Mouse (Mus musculus) spleen, postnatal 10 days (tissue): ENCODE results near the gene Smad5.

Source experiments
- DNase-seq, 2 experiments: peaks; one replicate each; pipeline ENCODE4 v3.0.0; 2021 to 2022; ENCODE audit warnings: low spot score in 2 of 2

Smad5 gene

GRCm38 (mm10) chr13:56701924-56702323 is 886 bp upstream of the Smad5 start:
- DNase-seq: no peak

GRCm38 (mm10) chr13:56703222-56703870 is 536 bp downstream of the Smad5 start:
- DNase-seq: peak; percentile 61 to 65

DNA sequence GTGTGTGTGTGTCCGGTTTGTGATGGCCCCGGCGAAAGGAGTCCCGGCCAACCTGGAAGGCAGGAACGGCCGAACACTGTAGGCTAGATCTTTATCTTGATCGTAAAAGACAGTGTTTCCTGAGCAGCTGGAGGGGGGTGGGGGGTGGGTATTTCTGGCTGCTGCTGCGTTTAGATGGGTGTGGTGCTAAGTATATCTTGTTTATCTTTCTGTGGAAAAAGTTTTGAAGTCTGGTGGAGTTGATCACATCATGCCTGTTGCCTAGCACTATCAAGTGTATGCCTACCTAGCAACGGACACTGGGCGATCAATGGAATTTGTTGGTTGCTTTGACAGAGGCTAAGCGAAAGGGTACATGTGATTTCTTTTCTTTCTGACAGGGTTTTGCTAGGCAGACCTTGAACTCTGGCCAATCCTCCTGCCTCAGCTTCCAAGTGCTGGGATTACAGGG is 1.1 kb downstream of the Smad5 start:
- peak in 1 of 2 experiments; percentile 9 for DNase-seq

- no peak for DNase-seq
Measured at GRCm38 (mm10) chr13:56704596-56704995, 1.8 kb downstream of the Smad5 start.

GRCm38 (mm10) chr13:56707111-56707510 is 4.3 kb downstream of the Smad5 start:
- no peak for DNase-seq

- no peak for DNase-seq
Measured at GRCm38 (mm10) chr13:56707606-56708005, 4.8 kb downstream of the Smad5 start.

GRCm38 (mm10) chr13:56710620-56711019 is 7.8 kb downstream of the Smad5 start:
- no peak for DNase-seq

DNA sequence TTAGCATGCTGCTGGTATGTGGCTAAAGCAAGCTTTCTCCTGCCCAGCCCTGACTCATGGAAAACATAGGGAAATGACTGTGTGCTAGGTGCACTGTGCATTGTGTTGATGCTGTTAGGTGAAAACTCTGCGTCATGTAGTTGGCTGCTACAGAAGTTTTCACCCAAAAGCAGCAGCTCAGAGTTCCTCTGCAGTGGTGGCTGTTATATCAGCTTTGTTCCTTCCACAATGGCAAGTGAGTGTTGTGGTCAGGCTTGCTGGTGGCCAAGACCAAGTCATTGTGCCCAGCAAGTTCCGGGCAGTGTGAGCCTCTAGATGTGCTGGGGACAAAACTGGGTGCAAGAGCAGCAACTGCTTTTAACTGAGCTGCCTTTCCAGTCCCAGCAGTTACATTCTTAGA is 9.4 kb downstream of the Smad5 start:
- DNase-seq: no peak

DNA sequence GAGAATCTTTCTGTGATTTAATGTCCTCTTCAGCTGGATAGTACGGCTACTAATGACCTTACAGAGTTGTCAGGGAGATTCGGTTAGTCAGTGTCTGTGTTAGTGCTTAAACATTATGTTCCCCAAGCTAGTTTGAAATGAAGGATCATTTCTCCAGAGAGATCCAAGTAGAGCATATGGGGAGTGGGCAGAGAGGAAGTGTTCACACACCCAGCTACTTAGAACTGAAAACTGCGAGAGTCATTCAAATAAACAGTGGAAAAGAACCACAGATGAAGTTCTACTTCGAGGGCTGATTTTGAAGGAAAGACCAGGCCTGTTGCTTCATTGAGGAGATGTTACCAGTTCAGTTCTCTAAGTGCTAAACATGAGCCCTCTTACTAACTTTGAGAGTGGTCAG is 23.7 kb downstream of the Smad5 start:
- no peak for DNase-seq

- no peak for DNase-seq
Measured at GRCm38 (mm10) chr13:56729046-56729445, 26.2 kb downstream of the Smad5 start.

GRCm38 (mm10) chr13:56734617-56735016 is 31.8 kb downstream of the Smad5 start:
- no peak for DNase-seq

DNA sequence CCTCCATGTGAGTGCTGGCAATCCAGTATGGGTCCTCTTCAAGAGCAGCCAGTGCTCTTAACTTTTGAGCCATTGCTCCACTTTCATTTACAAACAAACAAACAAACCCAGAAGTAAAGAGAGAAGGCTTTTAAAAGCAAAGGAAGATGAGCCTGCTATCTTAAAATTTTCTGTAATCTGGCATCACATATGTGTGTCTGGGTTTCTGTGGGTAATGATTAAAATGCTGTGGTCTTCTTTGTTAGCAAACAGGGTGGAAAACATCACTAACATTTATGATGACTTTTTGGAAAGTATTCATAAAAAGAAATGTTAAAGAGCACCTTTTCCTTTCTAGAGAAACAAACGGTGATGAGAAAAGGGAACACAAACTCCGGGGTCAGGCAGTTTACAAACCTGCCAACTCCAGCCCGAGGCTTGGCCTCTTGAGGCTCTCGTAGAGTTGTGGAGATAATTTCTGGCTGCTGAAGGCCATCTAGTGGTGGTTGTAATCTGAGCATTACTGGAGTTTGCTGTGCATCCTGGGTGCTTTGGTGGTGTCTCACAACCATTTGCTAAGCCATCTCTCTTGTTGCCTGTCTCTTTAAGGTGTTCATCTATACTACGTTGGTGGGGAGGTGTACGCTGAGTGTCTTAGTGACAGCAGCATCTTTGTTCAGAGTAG is 32.5 kb downstream of the Smad5 start:
- DNase-seq: no peak

DNA sequence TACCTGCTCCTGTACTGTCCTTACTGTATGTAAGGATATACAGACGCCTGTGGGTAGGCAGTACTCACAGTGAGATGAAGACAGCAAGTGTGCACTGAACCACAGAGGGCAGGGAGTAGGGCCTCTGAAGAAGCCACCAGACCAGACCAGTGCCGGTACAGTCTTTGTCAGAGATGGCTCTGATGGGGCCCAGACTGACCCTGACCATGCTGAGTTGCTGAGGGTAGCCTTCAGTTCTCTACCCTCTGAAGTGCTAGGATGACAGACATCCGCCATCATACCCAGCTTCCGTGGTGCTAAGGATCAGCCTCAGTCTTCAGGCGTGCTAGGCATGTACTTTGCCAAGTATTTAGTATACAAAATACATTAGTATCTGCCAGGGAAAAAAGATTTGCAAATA is 36.7 kb downstream of the Smad5 start:
- DNase-seq: no peak

- no peak for DNase-seq
Measured at GRCm38 (mm10) chr13:56740496-56740895, 37.7 kb downstream of the Smad5 start.

- DNase-seq: no peak
Measured at GRCm38 (mm10) chr13:56741691-56742090, 38.9 kb downstream of the Smad5 start.

GRCm38 (mm10) chr13:56742325-56742901 is 39.6 kb downstream of the Smad5 start:
- no peak for DNase-seq

- no peak for DNase-seq
Measured at GRCm38 (mm10) chr13:56746739-56747532, 44.1 kb downstream of the Smad5 start.

- DNase-seq: no peak
Measured at GRCm38 (mm10) chr13:56747554-56747953, 44.7 kb downstream of the Smad5 start.

- no peak for DNase-seq
Measured at GRCm38 (mm10) chr13:56749377-56749776, 46.6 kb downstream of the Smad5 start.

- no peak for DNase-seq
Measured at GRCm38 (mm10) chr13:56751774-56752173, 49.0 kb downstream of the Smad5 start.

- DNase-seq: no peak
Measured at GRCm38 (mm10) chr13:56752474-56753191, 49.8 kb downstream of the Smad5 start.
